Mouse (Mus musculus) heart, adult 2 months (tissue): Measurements from ENCODE around the gene Sema7a.

Source experiments
- CTCF ChIP-seq: fragments of 200-600 bp; IDR thresholded peaks from 2 replicates; pipeline ENCODE4 v1.8.1; 2022; ENCODE audit warnings: antibody characterized with exemption, mild to moderate bottlenecking, moderate library complexity
- EP300 ChIP-seq: fragments of 200-500 bp; IDR thresholded peaks from 2 replicates; pipeline ENCODE4 v1.6.1; 2011; ENCODE audit warnings: low read depth, low read length, control low read depth; ENCODE audit not compliant: insufficient read depth
- POLR2A ChIP-seq: fragments of 200-500 bp; IDR thresholded peaks from 2 replicates; pipeline ENCODE4 v1.6.1; 2011; ENCODE audit warnings: mild to moderate bottlenecking, low read depth, low read length, control low read depth; ENCODE audit not compliant: insufficient read depth

DNA sequence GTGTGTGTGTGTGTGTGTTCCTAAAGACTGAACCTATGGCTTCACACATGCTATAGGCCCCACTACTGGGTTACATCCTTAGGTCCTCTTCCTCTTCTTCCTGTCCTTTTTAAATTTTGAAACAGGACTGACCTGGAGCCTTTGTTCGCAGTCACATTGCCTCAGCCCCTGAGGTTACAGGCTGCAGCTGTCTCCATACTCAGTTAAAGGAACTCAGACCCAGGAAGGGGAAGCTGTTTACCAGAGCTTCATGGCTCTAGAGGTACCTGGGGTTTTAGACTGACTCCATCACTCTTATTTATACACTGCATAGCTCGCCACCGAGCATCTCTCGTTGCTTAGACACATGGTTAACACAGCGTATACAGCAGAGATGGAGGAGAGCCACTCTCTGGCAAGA lies 31.5 kb downstream of the Sema7a start:
- no peak for TF ChIP-seq POLR2A
- TF ChIP-seq CTCF, result no peak
- TF ChIP-seq EP300, result no peak
